Mouse (Mus musculus): ENCODE data around the gene Pfkfb1. TPM values are rescaled to one million over a fixed set of nuclear protein-coding genes. Genes with fewer than 3 reads are reported as not detected.

Pfkfb1 gene
- total RNA-seq (2021): 1 to 10 TPM in 1 of 2 experiments, under 1 TPM in 1; 0.99 to 1.1 TPM

DNA sequence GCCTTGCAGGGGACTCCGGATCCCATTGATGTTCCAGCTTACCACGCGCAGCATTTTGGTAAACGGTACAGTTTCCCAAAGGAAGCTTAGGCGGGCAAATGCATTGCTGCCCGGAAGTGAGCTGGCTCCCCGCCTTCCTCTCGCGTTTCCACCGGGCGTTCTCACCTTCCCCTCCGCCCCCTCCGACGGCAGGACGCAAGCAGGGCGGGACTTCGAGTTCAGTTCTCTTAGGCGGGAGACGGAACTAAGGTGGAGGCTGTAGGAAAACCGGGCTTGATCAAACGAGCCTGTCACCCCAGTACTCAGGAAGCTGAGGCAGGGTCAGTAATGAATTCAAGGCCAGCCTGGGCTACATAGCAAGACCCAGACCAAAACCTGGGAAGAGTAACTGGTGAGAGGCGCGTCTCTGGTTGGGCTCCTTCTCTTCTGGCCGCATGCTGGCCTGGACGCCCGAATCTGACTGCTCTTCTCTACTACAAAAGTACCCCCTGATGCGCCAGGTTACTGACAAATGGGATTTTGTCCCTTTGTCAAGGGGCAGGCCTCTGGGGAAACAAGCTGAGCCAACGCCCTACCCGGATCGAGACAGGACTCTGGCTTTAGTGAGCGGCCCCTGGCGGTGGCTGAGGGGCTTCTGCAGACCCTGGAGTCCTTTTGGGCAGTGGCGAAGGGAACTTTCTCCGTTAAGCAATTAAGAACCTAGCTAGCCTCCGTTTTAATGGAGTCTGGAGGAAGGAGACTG lies at the start of gene Pfkfb1:
Gene Pfkfb1, plus strand, starts transcription at position 207 of the 742 bp plus-strand sequence.
- DNase-seq: peak; percentile 67

GRCm38 (mm10) chrX:150540111-150540510 lies 47.9 kb upstream of the Pfkfb1 start:
- DNase-seq: no peak

GRCm38 (mm10) chrX:150541684-150542083 lies 46.3 kb upstream of the Pfkfb1 start:
- no peak for DNase-seq

- no peak for DNase-seq
Observed at GRCm38 (mm10) chrX:150547239-150547638, 40.8 kb upstream of the Pfkfb1 start, which contains the start of gene Alas2. Alas2 (plus strand) TSS chrX:150547375.

DNA sequence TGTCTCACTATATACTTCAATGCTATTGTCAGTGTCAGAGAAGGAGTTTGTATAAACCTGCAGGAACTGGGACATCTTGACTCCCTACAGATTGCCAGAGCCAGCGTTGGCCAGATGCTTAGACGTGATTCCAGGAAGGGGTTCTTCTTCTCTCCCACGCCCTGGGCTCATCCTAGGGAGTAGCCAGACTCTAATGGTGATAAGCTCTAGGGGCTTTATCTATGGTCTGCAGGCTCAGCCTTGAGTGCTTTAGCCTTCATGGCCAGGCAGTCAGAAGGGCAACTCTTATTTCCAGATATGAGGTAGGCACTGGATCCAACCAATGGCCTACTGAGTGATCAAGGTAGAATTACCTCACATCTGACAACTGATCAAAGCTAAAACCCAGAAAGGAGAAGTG lies 38.4 kb upstream of the Pfkfb1 start:
- DNase-seq: no peak

DNA sequence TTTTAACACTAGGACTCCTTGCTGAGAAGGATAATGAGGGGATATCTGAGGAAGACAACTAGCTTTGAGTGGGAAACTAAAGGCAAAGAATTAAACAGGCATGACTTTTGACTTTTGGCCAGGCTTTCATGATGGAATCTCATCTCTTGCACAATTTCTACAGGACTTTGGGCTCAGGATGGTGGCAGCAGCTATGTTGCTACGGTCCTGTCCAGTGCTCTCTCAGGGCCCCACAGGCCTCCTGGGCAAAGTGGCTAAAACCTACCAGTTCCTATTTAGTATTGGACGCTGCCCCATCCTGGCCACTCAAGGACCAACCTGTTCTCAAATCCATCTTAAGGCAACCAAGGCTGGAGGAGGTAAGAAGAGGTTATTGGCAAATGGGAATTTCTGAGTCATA lies 36.0 kb upstream of the Pfkfb1 start:
- no peak for DNase-seq

DNA sequence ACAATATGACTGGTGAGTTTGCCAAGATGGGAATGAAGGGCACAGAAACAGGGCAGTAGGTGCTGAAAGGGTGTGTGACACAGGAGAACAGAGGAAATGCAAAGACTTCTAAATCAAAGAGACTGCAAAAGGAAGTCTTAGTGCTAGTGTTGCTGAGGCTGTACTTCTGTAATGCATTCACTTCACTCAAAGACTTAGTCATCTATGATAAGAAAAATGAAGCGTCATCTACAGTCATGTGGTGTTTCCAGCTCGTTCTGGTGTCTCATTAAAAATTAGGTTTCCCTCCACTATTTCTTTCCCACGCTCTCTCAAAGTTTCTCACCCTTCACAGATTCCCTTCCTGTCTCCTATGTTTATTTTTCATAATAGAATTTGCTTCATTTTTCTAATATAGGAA lies 34.0 kb upstream of the Pfkfb1 start:
- DNase-seq: no peak

DNA sequence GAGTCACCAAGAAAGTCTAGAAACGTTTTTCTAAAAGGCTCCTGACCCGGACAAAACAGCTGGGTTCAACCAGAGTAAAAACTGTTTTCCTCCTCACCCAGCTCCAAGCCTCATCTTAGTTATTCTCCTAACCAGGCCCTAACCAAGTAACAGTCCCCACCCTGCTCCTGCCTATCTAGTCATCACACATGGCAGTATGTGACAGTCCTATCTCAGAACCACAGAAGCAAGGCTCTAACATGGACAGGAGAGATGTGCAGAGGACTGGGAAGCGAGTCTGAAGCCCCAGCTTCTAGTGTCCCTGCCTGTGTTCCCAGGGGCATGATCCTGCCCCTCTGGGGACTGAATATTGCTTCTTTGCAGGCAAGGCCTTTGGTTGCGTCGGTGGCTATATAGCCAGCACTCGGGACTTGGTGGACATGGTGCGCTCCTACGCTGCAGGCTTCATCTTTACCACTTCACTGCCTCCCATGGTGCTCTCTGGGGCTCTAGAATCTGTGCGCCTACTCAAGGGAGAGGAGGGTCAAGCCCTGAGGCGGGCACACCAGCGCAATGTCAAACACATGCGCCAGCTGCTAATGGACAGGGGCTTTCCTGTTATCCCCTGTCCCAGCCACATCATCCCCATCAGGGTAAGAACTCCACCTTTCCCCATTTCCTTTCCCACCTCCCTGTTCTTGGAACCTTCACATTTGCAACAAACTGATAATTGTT lies 23.2 kb upstream of the Pfkfb1 start:
- no peak for DNase-seq

DNA sequence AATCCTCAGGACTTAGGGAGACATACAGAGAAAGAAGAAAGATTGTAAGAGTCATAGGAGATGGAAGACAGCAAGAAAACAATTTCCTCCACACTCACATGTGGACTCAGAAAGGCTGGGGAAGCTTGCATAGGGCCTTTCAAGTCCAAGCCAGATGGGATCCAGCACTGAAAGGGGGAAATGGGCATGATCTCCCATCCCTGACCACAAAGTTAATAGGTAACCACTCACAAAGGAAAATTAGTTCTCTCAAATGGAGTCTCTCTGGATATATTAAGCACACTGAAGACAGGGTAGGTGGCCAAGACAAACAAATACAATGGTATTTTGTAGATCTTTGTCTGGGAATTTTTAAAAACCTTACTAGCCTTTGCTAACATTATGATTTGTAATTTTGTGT lies 6.1 kb upstream of the Pfkfb1 start:
- no peak for DNase-seq

DNA sequence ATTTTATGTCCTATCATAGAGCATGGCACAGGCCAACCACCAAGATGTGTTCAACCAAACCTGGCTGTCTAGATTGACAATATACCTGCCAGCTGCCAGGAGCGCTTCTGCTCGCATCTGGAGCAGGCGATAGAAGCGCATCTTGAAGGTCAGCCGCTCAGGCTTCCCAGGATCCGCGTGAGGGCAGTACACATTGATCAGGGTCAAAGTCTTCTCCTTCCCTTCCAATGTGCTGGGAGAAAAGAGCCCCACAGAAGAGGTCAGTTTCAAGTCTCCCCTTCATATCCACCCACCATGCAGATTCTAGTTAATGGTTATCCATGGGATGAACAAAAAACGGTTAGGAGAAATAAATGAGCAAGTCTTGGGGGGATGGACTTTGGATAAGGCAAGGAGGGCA lies 2.9 kb upstream of the Pfkfb1 start:
- no peak for DNase-seq

- DNase-seq: no peak
Observed at GRCm38 (mm10) chrX:150589696-150590095, 1.7 kb downstream of the Pfkfb1 start, which contains the start of gene Apex2. Apex2 (minus strand) TSS chrX:150589868.

DNA sequence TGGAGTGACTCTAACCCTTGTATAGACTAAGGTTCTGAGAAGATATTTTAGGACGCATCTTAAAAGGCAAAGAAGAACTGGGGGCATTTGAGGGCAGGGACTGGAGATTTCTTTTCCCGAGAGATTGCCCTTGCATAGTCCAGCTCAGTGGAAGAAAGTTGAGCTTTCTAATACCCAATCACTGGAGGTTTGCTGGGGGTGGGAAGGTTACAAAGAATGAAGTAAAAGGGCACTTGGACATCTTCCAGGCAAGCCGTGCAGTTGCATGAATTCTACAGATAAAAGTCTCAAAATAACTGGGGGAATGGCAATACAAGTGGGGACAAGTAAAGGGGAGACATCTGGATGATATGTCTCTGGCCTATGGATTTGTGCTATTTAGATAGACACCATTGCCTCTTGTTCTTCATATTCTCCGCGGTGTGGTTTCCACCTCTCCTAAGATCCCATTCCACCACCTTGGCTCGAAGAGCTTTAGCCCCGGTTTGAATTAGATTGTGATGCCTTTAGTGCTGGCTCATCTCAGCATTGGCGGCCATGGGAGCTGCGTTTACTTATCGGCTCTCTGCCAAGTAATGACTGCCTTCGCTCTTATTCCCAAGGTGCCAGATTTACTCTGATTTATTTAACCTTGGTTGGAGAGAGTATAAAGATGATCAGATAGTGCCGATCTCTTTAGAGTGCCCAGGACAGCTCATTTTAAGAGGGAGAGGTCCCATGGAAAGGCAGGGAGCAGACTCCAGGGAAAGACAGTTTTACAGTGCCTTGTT lies 5.4 kb downstream of the Pfkfb1 start:
- DNase-seq: no peak

- no peak for DNase-seq
Observed at GRCm38 (mm10) chrX:150594176-150594575, 6.1 kb downstream of the Pfkfb1 start.

- DNase-seq: no peak
Observed at GRCm38 (mm10) chrX:150595016-150595760, 7.2 kb downstream of the Pfkfb1 start.

GRCm38 (mm10) chrX:150598882-150599281 lies 10.9 kb downstream of the Pfkfb1 start:
- DNase-seq: no peak

GRCm38 (mm10) chrX:150636421-150636820 lies 48.4 kb downstream of the Pfkfb1 start:
- DNase-seq: no peak

DNA sequence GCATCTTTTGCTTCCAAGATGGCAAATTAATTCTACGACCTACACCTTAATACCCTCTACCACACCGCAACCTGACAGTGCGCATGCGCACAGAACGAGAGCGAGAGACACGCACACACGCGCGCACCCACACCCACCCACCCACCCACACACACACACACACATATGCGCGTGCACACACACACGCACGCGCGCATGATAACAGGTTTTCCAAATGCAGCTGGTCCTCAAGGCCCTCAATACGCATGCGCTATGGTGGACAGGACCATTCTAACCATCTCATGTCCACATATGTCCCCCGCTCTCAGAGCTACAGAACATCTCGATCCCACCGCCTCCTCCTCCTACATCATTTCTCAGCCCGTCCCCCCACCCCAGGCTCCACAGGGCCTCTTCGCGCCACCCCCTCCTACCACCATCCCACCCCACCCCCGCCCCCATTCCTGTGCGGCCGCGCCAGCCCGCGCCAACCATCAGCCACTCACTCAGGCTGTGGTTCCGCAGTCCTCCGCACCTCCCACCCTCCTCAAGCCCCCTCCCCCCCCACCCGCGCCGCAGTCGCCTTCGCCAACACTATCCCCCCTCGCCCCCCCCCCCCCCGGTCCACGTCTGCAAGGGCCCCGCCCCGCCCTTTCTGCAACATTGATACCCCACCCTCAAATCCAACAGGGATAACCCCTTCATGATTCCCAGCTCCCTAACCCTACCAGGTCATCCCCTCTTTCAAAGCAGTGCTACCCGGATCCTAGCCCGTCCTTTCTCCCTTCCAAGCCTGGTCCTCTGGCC lies 68.3 kb downstream of the Pfkfb1 start:
- DNase-seq: peak in 1 of 2 experiments; percentile 20

DNA sequence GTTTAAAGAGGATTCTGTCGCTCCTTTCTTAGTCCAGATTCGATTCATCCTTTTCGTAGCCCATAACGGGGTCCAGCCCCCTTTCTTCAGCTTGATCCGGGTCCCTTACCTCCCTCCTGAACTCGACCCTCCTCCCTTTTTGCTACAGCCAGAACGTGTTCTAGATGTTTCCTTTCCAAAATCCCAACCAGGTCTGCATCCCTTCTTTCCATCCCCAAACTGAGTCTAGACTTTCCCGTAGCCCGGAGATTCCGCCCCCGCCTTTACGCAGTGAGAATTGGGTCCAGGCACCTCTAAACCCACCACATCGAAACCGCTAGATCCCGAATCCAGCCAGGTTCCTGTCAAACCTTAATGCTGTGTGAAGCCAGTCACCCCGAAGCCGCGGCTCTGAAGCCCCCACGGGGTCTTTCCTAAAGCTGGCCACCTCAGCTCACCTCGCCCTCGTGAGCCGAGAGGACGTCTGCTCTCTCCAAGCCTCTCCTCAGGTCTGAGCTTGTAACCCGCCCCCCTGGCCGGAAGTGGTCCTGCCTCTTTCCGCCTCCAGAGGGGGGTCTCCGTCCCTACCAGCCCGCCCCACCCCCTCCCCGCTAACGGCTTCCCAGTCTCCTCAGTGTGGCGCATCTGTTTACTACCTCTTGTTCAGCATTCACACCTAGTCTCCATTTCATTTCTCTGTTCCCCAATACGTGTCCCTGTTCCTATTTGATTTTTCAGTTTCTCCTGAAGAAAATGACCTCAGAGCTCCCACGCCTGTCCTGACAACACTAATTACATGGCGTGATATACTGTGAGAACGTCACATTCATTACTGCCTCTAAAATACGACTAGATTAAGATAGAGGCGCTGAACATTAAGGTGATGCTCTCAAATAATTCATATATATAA lies 69.1 kb downstream of the Pfkfb1 start, which contains the start of gene Tro:
Gene Tro, minus strand, starts transcription at position 676 of the 889 bp plus-strand sequence.
- DNase-seq: peak; percentile 28 to 37

DNA sequence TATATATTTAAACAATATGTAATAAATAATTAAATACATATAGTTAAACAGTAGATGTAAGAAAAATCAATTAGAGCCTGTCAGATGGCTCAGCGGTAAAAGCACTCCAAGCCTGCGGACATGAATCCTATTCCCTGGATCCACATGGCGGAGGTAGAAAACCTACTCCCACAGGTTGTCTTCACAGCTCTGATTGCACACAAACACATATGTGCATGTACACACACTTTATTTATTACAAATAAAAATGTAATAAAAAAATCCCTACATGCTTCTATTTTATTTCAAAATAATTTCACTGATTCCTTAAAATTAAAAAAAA lies 69.7 kb downstream of the Pfkfb1 start:
- DNase-seq: no peak

GRCm38 (mm10) chrX:150662809-150663208 lies 74.8 kb downstream of the Pfkfb1 start:
- DNase-seq: no peak
